Mouse (Mus musculus): ENCODE data around the gene Adm.

Adm gene

DNA sequence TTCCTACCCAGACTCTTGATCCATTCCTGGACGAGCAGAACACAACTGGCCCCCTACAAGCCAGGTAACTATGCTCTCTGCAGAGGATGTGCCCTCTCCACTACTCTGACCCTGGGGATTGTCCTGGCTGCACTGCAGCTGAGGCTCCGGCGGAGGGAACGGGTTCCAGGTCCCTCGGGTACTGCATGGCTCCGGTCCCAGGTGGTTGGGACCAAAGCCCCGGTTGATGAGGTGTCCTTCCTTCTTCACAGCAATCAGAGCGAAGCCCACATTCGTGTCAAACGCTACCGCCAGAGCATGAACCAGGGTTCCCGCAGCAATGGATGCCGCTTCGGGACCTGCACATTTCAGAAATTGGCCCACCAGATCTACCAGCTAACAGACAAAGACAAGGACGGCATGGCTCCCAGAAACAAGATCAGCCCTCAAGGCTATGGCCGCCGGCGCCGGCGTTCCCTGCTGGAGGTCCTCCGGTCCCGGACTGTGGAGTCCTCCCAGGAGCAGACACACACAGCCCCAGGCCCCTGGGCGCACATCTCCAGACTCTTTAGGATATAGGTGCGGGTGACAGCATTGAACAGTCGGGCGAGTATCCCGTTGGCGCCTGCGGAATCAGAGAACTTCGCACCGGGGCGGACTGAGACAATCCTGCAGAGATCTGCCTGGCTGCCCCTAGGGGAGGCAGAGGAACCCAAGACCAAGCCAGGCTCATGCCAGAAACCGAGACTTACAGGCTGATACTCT is 1.3 kb downstream of the Adm start:
- in situ Hi-C loops (cut with MboI, MseI): no loop called here

DNA sequence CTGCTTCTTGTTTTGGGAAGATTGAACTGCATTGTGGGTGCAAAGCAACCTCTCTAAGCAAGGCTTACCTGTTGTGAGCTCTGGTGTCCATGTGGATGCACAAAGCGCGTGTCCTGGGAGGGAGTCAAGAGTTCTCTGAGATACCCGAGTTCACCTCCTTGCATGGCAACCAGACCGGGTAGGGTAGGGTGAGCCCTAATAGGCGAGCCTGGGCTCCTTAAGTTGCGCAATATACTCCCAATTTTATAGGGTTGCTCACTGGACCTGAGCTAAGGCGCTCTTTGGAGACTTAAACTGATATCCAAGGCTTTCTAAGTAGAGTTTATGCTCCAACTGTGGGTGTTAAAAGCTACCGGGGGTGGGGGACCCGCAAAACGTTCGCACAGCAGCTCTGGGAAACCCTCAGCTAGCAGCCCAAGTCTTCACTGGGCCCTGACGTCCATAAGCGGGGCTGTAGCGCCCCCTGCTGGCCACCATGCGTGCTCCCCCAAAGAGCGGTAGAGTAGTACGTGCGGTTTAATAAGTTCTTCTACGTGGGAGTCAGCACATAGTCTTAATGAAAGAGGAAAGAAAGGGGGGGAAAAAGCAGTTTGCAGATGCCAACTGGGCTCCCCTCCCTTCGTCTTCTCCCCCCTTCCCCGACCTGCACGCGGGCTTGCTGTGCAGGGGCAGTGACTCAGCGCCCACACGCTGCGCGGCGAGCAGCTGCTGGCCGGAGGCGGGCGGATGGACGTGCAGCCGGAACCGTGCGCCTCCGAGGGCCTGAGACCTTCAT is 2.6 kb downstream of the Adm start:
- in situ Hi-C loops (cut with MboI, MseI): loop anchor here (5.0 to 10.0 kb wide), 3 partner anchors 85 to 465 kb away; no protein-coding TSS in a partner anchor

- in situ Hi-C loops (cut with MboI, MseI): loop anchor here (5.0 to 10.0 kb wide), 3 partner anchors 87 to 467 kb away; no protein-coding TSS in a partner anchor
Observed at GRCm38 (mm10) chr7:110631136-110631888, 3.9 kb downstream of the Adm start.

GRCm38 (mm10) chr7:110635929-110636328 is 8.5 kb downstream of the Adm start:
- in situ Hi-C loops (cut with MboI, MseI): loop anchor here (10.0 kb wide), 2 partner anchors 91 to 471 kb away; no protein-coding TSS in a partner anchor

DNA sequence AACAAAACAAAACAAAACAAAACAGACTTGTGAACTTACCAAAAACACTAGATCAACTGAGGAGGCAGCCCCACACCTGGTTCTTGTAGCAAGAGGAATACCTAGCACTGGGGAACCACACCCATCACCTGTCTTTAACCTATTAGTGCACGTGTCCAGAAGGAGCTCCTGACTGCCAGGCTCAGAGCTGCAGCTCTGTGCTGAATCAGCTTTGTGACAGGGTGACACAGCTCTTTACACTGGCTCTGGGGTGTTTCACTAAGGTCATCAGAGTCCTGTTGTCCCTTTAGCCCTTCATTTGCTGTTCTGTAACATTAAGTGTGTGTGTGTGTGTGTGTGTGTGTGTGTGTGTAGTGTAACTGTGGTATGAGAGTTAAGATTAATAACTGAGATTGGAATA is 9.1 kb downstream of the Adm start:
- in situ Hi-C loops (cut with MboI, MseI): loop anchor here (10.0 kb wide), 2 partner anchors 92 to 472 kb away; no protein-coding TSS in a partner anchor

GRCm38 (mm10) chr7:110638305-110639110 is 11.0 kb downstream of the Adm start:
- in situ Hi-C loops (cut with MboI, MseI): loop anchor here (10.0 kb wide), 2 partner anchors 94 to 474 kb away; no protein-coding TSS in a partner anchor

DNA sequence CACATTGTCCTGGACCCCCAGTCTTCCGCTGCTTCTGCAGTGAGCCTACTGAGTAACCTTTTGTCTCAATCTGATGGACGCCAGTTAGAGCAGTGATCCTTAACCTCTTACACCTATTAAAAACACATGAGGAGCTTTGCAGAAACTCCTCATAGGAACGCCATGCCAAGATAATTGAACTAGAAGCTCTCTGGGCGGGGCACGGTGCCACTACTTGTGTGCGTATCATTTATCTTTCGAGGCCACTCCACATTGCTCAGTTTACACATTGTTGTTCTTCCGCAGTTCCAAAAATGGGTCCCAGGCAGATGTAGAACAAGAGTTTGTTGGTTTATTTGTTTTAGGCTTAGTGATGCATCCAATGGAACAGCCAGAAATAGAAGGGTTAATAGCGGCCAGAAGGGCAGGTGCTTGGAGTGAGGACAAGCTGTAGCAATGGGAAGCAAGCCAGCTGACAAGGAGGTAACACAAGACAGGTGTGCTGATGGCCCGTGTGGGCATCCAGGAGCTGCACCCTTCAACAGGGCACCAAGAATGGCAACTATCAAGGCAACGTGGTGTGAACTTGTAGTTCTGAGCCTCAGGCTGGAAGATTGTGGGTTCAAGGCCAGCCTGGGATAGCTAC is 11.9 kb downstream of the Adm start:
- in situ Hi-C loops (cut with MboI, MseI): loop anchor here (10.0 kb wide), 2 partner anchors 95 to 475 kb away; no protein-coding TSS in a partner anchor

DNA sequence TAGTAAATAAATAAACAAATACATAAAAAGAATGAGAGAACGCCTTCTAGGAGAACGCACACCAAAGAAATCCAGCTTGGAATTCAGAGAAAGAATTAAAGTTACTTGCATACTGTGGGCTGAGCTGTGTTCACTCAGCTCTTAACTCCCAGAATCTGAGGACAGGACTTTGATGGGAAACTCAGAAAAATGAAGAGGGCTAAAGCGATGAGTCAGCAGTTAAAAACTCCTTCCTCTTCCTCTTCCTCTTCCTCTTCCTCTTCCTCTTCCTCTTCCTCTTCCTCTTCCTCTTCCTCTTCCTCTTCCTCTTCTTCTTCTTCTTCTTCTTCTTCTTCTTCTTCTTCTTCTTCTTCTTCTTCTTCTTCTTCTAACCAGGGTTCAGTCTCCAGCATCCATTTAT is 12.5 kb downstream of the Adm start:
- in situ Hi-C loops (cut with MboI, MseI): loop anchor here (10.0 kb wide), 2 partner anchors 95 to 475 kb away; no protein-coding TSS in a partner anchor

DNA sequence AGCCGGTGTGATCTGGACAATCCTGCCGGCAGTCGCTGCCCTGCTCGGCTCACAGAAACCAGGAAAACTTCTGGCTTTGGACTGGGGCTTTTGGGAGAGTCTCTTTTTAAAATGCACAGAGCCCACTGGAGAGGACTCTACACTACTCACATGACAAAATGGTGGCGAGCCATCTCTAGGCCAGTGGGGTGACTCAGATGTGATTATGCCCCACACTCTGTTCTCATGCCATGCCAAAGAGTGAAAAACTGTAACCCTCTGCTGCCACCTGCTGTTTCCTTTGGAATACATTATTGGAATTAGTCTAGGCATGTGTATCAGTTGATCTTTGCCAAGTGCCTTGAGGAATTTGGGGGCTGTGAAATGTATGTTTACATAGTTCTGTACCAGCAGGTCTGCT is 17.9 kb downstream of the Adm start:
- in situ Hi-C loops (cut with MboI, MseI): no loop called here

DNA sequence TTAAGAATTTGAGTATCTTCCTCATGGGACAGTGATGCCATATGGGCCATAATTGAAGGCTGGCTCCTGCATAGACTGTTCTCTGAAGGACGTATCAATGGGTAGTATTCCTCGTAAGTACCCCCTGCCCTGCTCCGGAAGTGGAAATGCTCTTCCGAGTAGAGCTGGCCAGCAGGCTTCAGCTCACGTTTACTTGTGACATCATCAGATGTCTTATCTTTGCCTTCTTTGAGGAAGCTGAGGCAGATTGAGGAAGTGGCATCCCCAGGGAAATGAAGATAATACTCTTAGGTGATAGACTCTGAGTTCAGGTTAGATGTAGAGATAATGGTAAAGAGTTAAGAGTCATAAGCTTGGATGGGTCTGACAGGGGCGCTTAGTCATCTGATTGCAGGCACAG is 18.4 kb downstream of the Adm start:
- in situ Hi-C loops (cut with MboI, MseI): no loop called here

- in situ Hi-C loops (cut with MboI, MseI): no loop called here
Observed at GRCm38 (mm10) chr7:110646611-110647407, 19.3 kb downstream of the Adm start.

GRCm38 (mm10) chr7:110647559-110648454 is 20.3 kb downstream of the Adm start:
- in situ Hi-C loops (cut with MboI, MseI): no loop called here

DNA sequence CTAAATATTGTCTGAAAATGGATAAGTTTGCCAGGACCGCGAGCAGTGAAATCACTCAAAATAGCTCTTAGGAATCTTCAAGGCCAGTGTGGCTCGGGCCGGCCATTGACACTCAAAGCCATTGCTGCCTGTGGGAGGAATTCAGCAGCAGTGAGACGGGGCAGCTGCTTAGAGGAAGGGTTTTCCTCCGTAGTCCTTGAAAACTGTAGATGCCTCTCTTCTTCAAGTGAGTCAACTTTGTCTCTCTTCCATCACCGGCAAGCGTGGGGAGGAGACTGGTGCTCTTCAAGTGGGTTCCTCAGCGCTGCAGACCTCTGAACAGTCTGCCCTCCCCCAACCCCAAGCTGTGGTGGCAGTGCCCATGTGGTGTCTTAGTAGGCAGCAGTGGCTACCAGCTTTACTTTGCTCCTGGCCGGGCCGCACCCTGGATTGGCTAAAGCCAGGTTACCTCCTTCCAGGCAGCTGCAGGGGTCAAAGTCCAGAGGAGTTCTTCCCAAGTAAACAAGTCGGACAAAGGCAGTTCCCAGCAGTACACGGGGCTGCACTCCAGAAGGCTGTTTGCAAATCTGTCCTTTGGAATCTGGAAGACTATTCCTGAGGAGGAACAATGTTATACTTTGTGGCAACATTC is 21.1 kb downstream of the Adm start:
- in situ Hi-C loops (cut with MboI, MseI): no loop called here

DNA sequence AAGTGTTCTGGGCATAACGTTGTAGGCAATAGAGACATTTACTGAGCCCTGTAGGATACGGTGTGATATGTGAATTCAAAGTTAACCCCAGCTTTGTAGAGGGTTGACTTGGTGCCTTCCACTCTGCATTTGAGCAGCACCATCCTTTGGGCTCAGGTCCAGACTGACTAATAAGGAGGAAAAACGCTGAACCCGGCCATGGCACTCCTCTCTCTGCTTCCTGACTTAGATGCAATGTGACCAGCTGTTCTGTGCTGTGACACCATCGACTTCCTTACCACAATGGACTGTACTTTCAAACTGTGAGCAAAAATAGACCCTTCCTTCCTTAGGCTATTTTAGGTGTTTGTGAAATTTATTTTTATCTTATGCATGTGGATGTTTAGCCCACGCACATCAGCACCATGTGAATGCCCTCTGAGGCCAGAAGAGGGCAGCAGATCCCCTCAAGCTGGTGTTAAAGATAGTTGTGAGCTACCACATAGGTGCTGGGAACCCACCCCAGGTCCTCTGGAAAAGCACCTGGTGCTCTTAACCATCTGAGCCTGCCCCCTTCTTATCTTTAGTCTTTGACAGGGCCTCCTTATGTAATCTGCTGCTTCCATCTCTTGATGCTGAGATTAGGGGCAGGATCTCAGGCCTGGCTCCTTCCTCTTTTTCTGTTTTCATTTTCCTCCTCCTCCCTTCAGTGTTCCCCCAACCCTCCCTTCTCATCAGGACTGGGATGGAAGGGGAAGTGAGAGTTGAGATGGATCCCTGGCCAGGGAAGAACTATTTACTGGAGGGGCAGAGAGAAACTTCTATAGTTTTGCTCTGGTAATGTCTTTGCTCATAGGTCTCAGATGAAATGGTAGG is 21.9 kb downstream of the Adm start:
- in situ Hi-C loops (cut with MboI, MseI): no loop called here

DNA sequence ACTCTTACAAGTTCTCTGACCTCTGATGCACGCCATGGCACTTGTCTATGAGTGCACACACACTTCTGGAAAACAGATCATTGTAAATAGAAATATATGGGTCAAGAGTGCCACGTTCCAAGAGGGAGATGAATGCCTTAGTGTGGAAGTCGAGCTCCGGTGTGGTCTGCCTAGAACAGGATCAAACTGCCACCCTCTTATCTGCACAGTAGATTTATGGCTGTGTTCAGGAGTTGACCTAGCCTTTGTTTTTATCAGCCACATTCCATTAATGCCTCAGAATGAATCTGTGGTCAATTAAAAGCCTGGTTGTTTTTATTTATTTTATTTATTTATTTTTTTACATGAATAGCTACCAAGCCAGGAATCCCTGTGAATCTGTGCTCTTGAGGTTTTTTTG is 23.0 kb downstream of the Adm start:
- in situ Hi-C loops (cut with MboI, MseI): no loop called here

- in situ Hi-C loops (cut with MboI, MseI): no loop called here
Observed at GRCm38 (mm10) chr7:110651091-110651490, 23.6 kb downstream of the Adm start.

DNA sequence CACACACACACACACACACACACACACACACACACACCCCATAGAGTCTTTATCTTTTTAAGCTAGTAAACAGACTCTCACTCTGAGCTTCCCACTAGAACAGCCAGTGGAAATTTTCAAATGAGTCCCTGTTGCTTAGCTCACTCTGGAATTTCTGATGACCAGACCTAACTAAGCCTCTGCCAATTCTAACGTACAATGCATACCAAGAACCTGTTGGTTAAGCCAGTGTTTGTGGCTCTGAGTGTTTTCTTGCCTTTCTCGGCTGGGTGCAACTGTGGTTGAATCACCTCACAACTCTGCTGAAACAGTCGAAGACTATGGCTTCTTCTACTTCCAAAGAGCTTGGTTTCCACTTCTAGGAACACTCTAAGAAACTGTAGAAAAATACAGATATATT is 27.8 kb downstream of the Adm start:
- in situ Hi-C loops (cut with MboI, MseI): no loop called here

All from T-helper 1 cell (primary cell).